Mouse (Mus musculus): Measurements from ENCODE around the gene Ccdc97. TPM values are rescaled to one million over a fixed set of nuclear protein-coding genes. Genes with fewer than 3 reads are reported as not detected.

Gene Ccdc97
- polyA plus RNA-seq, 1 experiment from 2014 or later, result 12.1 TPM

- WGBS, result 40% methylated on average over 5 of the region's 5 CpGs
- H3K9me3 ChIP-seq (ENCODE audit: low read length), result no peaks in the 10 kb centered on the region
- TF ChIP-seq EP300 (IDR thresholded peaks at IDR 0.05) (no peak), CTCF (IDR thresholded peaks at IDR 0.05) (no peak)
- H3K36me3 ChIP-seq (ENCODE audit: insufficient read depth, low read length), result 0 out of 2 replicates have a peak, but pooled peaks cover 7% of the 10 kb centered on the region
- no peak for ATAC-seq
- H3K4me3 ChIP-seq (ENCODE audit: low read depth, low read length), result peak overlapping the region; percentile 85
- DNase-seq (ENCODE audit: low spot score), result no peak
- no peaks in the 10 kb centered on the region for H3K27me3 ChIP-seq (replicated peaks; ENCODE audit: insufficient read depth, low read length)
- peaks cover 5% of the 10 kb centered on the region for H3K4me1 ChIP-seq (ENCODE audit: insufficient read depth, low read depth, low read length)
- H3K9ac ChIP-seq (replicated peaks; ENCODE audit: low read depth), result 0 out of 2 replicates have a peak overlapping the region, but pooled peaks have one; percentile 75
- peak overlapping the region; percentile 98 for H3K4me2 ChIP-seq (replicated peaks; ENCODE audit: low read depth, low read length)
- no peak overlapping the region; the same call in 1 of the 2 replicates for H3K27ac ChIP-seq (ENCODE audit: low read length)
Measured at GRCm38 (mm10) chr7:25690051-25690450, 28.8 kb downstream of the Ccdc97 start.

GRCm38 (mm10) chr7:25689603-25690021, 29.3 kb downstream of the Ccdc97 start:
- peak; percentile 48 for DNase-seq (ENCODE audit: low spot score)
- TF ChIP-seq CTCF (IDR thresholded peaks at IDR 0.05), result no peak
- no peak for TF ChIP-seq EP300 (IDR thresholded peaks at IDR 0.05)
- Histone ChIP-seq H3K27me3 (replicated peaks; ENCODE audit: insufficient read depth, low read length) (no peaks in the 10 kb centered on the region), H3K27ac (ENCODE audit: low read length) (peak overlapping the region; percentile 92), H3K4me1 (ENCODE audit: insufficient read depth, low read depth, low read length) (peaks cover 5% of the 10 kb centered on the region), H3K4me2 (replicated peaks; ENCODE audit: low read depth, low read length) (peak overlapping the region; percentile 98), H3K9ac (replicated peaks; ENCODE audit: low read depth) (0 out of 2 replicates have a peak overlapping the region, but pooled peaks have one; percentile 75), H3K36me3 (ENCODE audit: insufficient read depth, low read length) (0 out of 2 replicates have a peak, but pooled peaks cover 4% of the 10 kb centered on the region), H3K4me3 (ENCODE audit: low read depth, low read length) (peak overlapping the region; percentile 85), H3K9me3 (ENCODE audit: low read length) (no peaks in the 10 kb centered on the region)
- 10% methylated on average over 12 of the region's 12 CpGs for WGBS
- ATAC-seq, result peak; percentile 3

GRCm38 (mm10) chr7:25688810-25689586, 29.9 kb downstream of the Ccdc97 start:
- under 1% methylated on average over 46 of the region's 52 CpGs for WGBS
- DNase-seq (ENCODE audit: low spot score), result peak; percentile 94

GRCm38 (mm10) chr7:25687811-25688401, 31.0 kb downstream of the Ccdc97 start:
- no peaks in the 10 kb centered on the region for H3K9me3 ChIP-seq (ENCODE audit: low read length)
- WGBS, result 2% methylated on average over 47 of the region's 47 CpGs
- DNase-seq (ENCODE audit: low spot score), result peak; percentile 49
- peak overlapping the region; percentile 75 for H3K9ac ChIP-seq (replicated peaks; ENCODE audit: low read depth)
- no peak for ATAC-seq
- H3K4me2 ChIP-seq (replicated peaks; ENCODE audit: low read depth, low read length), result peak overlapping the region; percentile 98
- TF ChIP-seq EP300 (IDR thresholded peaks at IDR 0.05), result no peak
- peak; percentile 53 for TF ChIP-seq CTCF (IDR thresholded peaks at IDR 0.05)
- no peaks in the 10 kb centered on the region for H3K27me3 ChIP-seq (replicated peaks; ENCODE audit: insufficient read depth, low read length)
- H3K4me1 ChIP-seq (ENCODE audit: insufficient read depth, low read depth, low read length), result peaks cover 5% of the 10 kb centered on the region
- peak overlapping the region; percentile 85 for H3K4me3 ChIP-seq (ENCODE audit: low read depth, low read length)
- H3K27ac ChIP-seq (ENCODE audit: low read length), result peak overlapping the region; percentile 92
- H3K36me3 ChIP-seq (ENCODE audit: insufficient read depth, low read length), result no peaks in the 10 kb centered on the region

More at GRCm38 (mm10) chr7:25688810-25689586, 29.9 kb downstream of the Ccdc97 start:
- peak overlapping the region; percentile 75 for H3K9ac ChIP-seq (replicated peaks; ENCODE audit: low read depth)
- ATAC-seq, result peak; percentile 81
- H3K36me3 ChIP-seq (ENCODE audit: insufficient read depth, low read length), result no peaks in the 10 kb centered on the region
- H3K4me3 ChIP-seq (ENCODE audit: low read depth, low read length), result peak overlapping the region; percentile 85
- H3K27ac ChIP-seq (ENCODE audit: low read length), result peak overlapping the region; percentile 92
- H3K27me3 ChIP-seq (replicated peaks; ENCODE audit: insufficient read depth, low read length), result no peaks in the 10 kb centered on the region
- H3K9me3 ChIP-seq (ENCODE audit: low read length), result no peaks in the 10 kb centered on the region
- peak; percentile 47; the same call in 1 of the 2 replicates for TF ChIP-seq EP300 (IDR thresholded peaks at IDR 0.05)
- peak; percentile 35 for TF ChIP-seq CTCF (IDR thresholded peaks at IDR 0.05)
- H3K4me2 ChIP-seq (replicated peaks; ENCODE audit: low read depth, low read length), result peak overlapping the region; percentile 98
- H3K4me1 ChIP-seq (ENCODE audit: insufficient read depth, low read depth, low read length), result peaks cover 5% of the 10 kb centered on the region

GRCm38 (mm10) chr7:25686680-25687531, 32.0 kb downstream of the Ccdc97 start, which contains the start of gene Tgfb1:
Tgfb1 (plus strand) TSS chr7:25687002.
- ATAC-seq, result peak; percentile 65
- no peaks in the 10 kb centered on the region for H3K9me3 ChIP-seq (ENCODE audit: low read length)
- no peaks in the 10 kb centered on the region for H3K36me3 ChIP-seq (ENCODE audit: insufficient read depth, low read length)
- peaks cover 5% of the 10 kb centered on the region for H3K4me1 ChIP-seq (ENCODE audit: insufficient read depth, low read depth, low read length)
- no peaks in the 10 kb centered on the region for H3K27me3 ChIP-seq (replicated peaks; ENCODE audit: insufficient read depth, low read length)
- H3K4me2 ChIP-seq (replicated peaks; ENCODE audit: low read depth, low read length), result peak within 1 kb of the TSS; percentile 98
- peak; percentile 88 for DNase-seq (ENCODE audit: low spot score)
- peak within 1 kb of the TSS; percentile 85 for H3K4me3 ChIP-seq (ENCODE audit: low read depth, low read length)
- TF ChIP-seq CTCF (IDR thresholded peaks at IDR 0.05) (peak; percentile 77), EP300 (IDR thresholded peaks at IDR 0.05) (no peak)
- peak within 1 kb of the TSS; percentile 75 for H3K9ac ChIP-seq (replicated peaks; ENCODE audit: low read depth)
- H3K27ac ChIP-seq (ENCODE audit: low read length), result peak within 1 kb of the TSS; percentile 92
- 2% methylated on average over 31 of the region's 69 CpGs for WGBS
